Mouse (Mus musculus) heart, embryonic 16.5 days (tissue): ENCODE data around the gene Myo18b. TPM values are rescaled to one million over a fixed set of nuclear protein-coding genes. Genes with fewer than 3 reads are reported as not detected.

ENCODE experiments used
- ATAC-seq: fragments of 200-750 bp; cut with Nextera tagmentation; replicated peaks from 2 replicates; pipeline ENCODE4 v1.8.0; 2017; ENCODE audit warnings: moderate number of reproducible peaks; ENCODE audit not compliant: insufficient read depth, low FRiP score; ENCODE audit errors: extremely low read depth
- H3K27ac ChIP-seq: fragments of 300-500 bp; sonication (generic); 2 replicates; pipeline ENCODE4 v1.5.1; 2014; ENCODE audit warnings: mild to moderate bottlenecking, low read length, control low read depth, moderate library complexity
- H3K27me3 ChIP-seq: fragments of 300-500 bp; sonication (generic); 2 replicates; pipeline ENCODE4 v1.6.1; 2014; ENCODE audit warnings: low read length, mixed read lengths; ENCODE audit not compliant: control insufficient read depth, insufficient read depth
- H3K36me3 ChIP-seq: fragments of 300-500 bp; sonication (generic); 2 replicates; pipeline ENCODE4 v1.6.1; 2014; ENCODE audit not compliant: control insufficient read depth, insufficient read depth
- H3K4me1 ChIP-seq: fragments of 300-500 bp; sonication (generic); 2 replicates; pipeline ENCODE4 v1.6.1; 2014; ENCODE audit warnings: low read length, mixed read lengths; ENCODE audit not compliant: control insufficient read depth, insufficient read depth
- H3K4me2 ChIP-seq: fragments of 300-500 bp; sonication (generic); 2 replicates; pipeline ENCODE4 v1.6.1; 2014; ENCODE audit warnings: low read depth, mild to moderate bottlenecking, control low read depth, low read length
- H3K4me3 ChIP-seq: fragments of 300-500 bp; sonication (generic); 2 replicates; pipeline ENCODE4 v1.5.1; 2014; ENCODE audit warnings: mild to moderate bottlenecking, control low read depth, low read length
- H3K9ac ChIP-seq: fragments of 300-500 bp; sonication (generic); 2 replicates; pipeline ENCODE4 v1.6.1; 2014; ENCODE audit warnings: low read length, control low read depth
- H3K9me3 ChIP-seq: fragments of 300-500 bp; sonication (generic); replicated peaks from 2 replicates; pipeline ENCODE4 v1.6.1; 2016; ENCODE audit warnings: low read length; ENCODE audit not compliant: control insufficient read depth
- WGBS: fragments of 180-500 bp; shearing (Covaris S2); extraction: QIAGEN DNeasy Blood & Tissue Kit; methylation state at CpG from one replicate; pipeline ENCODE4 v1.1.7; 2014; 5-methylcytosine and 5-hydroxymethylcytosine counted together
- polyA plus RNA-seq: library from polyadenylated mRNA; unstranded; fragments of >200 nt; fragmentation: Nextera tagmentation; extraction: Ambion mirVana; gene quantifications from 2 replicates; pipeline ENCODE4 v1.2.1, GENCODE M21; 2015

The Myo18b gene
- polyA plus RNA-seq, 1 experiment from 2014 or later, result 24.9 TPM

GRCm38 (mm10) chr5:112864719-112865367 is 31.3 kb downstream of the Myo18b start:
- Histone ChIP-seq H3K4me3 (no peak overlapping the region), H3K9me3 (no peaks in the 10 kb centered on the region), H3K9ac (no peak overlapping the region), H3K36me3 (peaks cover 4% of the 10 kb centered on the region; the same call in 1 of the 2 replicates), H3K4me2 (no peak overlapping the region), H3K27me3 (no peaks in the 10 kb centered on the region), H3K4me1 (no peaks in the 10 kb centered on the region), H3K27ac (no peak overlapping the region)
- 51% methylated on average over 4 of the region's 4 CpGs for WGBS
- ATAC-seq, result no peak

DNA sequence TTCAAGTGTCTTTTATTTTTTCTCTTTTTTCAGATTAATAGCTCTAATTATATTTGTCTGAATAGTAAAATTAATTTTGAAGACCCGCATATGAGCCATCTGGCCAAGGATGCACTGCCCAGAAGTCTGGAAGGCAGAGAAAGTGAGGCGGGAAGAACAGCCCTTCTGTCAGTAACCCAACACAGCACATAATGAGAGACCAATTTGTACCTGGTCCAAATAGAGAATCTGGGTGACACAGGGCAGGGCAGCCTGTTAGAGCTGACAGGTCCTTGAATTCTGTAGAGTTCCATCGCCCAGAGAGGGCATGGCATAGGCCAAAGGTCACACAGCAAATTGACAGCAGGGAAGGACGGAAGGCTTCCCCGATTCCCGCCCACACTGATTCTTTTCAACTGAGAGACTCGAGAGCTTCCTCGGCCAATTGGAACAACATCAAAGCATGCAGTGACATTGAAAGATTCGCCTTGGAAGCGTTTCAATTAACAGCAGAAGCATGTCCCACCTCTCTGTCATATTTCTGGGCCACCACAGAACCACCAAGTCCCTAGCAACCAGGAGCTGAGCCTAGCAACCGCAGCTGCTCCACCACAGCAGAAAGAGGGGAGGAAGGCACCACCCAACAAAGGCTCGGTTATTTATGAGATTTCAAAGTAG is 36.7 kb downstream of the Myo18b start:
- ATAC-seq, result no peak
- WGBS, result 58% methylated on average over 12 of the region's 12 CpGs

DNA sequence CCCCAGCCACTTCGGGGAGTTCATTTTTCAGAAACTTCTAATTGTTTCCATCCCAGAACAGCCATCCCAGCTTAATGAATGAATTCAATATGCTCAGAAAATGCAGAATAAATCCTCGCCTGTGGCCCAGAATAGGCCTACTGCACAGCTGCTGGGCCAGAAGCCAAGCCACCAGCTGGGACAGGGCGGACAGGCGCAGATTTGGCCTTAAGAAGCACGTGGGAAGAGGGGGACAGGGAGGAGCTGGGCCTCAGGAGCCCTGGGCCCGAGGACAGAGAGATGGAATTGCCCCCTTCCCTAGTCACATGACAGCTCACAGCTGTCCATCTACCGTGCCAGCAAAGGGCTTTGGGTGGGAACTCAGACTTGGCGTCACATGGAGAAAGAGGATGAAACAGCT is 43.0 kb downstream of the Myo18b start:
- peak; percentile 85 for ATAC-seq
- 23% methylated on average over 8 of the region's 8 CpGs for WGBS
- H3K4me3 ChIP-seq, result no peak overlapping the region
- no peaks in the 10 kb centered on the region for H3K9me3 ChIP-seq
- H3K4me2 ChIP-seq, result no peak overlapping the region
- peaks cover 27% of the 10 kb centered on the region for H3K4me1 ChIP-seq
- no peaks in the 10 kb centered on the region for H3K27me3 ChIP-seq
- peak overlapping the region; percentile 37; the same call in 1 of the 2 replicates for H3K27ac ChIP-seq
- H3K36me3 ChIP-seq, result no peaks in the 10 kb centered on the region
- no peak overlapping the region for H3K9ac ChIP-seq

More for the DNA sequence above, 36.7 kb downstream of the Myo18b start:
- no peaks in the 10 kb centered on the region for H3K27me3 ChIP-seq
- no peak overlapping the region for H3K4me2 ChIP-seq
- no peak overlapping the region for H3K9ac ChIP-seq
- 0 out of 2 replicates have a peak, but pooled peaks cover 2% of the 10 kb centered on the region for H3K36me3 ChIP-seq
- no peak overlapping the region for H3K27ac ChIP-seq
- no peak overlapping the region for H3K4me3 ChIP-seq
- no peaks in the 10 kb centered on the region for H3K9me3 ChIP-seq
- H3K4me1 ChIP-seq, result no peaks in the 10 kb centered on the region

DNA sequence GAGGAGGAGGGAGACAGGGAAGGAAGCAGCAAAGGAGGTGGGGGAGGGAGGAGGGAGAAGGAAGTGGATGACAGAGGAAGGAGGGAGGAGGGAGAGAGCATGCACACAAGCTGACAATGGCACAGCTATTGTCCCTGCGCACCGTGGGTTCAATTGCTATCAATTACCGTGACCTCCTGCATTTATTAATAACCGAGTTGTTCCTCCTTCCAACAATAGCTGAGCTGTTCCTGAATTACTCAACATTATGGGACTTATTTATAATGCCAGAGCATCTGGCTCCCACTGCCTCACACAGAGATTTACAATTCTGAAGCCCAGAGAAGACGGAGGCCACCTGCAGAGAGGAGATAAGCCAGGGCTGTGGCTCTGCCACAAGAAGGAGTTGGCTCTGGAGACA is 44.8 kb downstream of the Myo18b start:
- no peak overlapping the region for H3K9ac ChIP-seq
- 36% methylated on average over 5 of the region's 5 CpGs for WGBS
- no peaks in the 10 kb centered on the region for H3K9me3 ChIP-seq
- no peaks in the 10 kb centered on the region for H3K27me3 ChIP-seq
- H3K36me3 ChIP-seq, result no peaks in the 10 kb centered on the region
- H3K4me2 ChIP-seq, result no peak overlapping the region
- no peak overlapping the region for H3K27ac ChIP-seq
- H3K4me1 ChIP-seq, result peaks cover 27% of the 10 kb centered on the region
- H3K4me3 ChIP-seq, result no peak overlapping the region
- ATAC-seq, result no peak

- Histone ChIP-seq H3K36me3 (peaks cover 13% of the 10 kb centered on the region), H3K27me3 (no peaks in the 10 kb centered on the region), H3K9me3 (no peaks in the 10 kb centered on the region), H3K4me1 (peaks cover 26% of the 10 kb centered on the region), H3K4me3 (no peak overlapping the region), H3K4me2 (no peak overlapping the region), H3K9ac (no peak overlapping the region), H3K27ac (no peak overlapping the region)
- WGBS, result 21% methylated on average over 16 of the region's 16 CpGs
- no peak for ATAC-seq
These were observed 47.4 kb downstream of the Myo18b start for GRCm38 (mm10) chr5:112848586-112849280.

GRCm38 (mm10) chr5:112847985-112848542 is 48.1 kb downstream of the Myo18b start:
- 37% methylated on average over 25 of the region's 25 CpGs for WGBS
- Histone ChIP-seq H3K9me3 (no peaks in the 10 kb centered on the region), H3K27ac (no peak overlapping the region), H3K4me1 (peaks cover 19% of the 10 kb centered on the region), H3K4me3 (no peak overlapping the region), H3K27me3 (no peaks in the 10 kb centered on the region), H3K9ac (no peak overlapping the region), H3K36me3 (peaks cover 13% of the 10 kb centered on the region), H3K4me2 (no peak overlapping the region)
- ATAC-seq, result no peak

- Histone ChIP-seq H3K4me1 (peaks cover 2% of the 10 kb centered on the region; the same call in 1 of the 2 replicates), H3K36me3 (peaks cover 25% of the 10 kb centered on the region), H3K27ac (no peak overlapping the region), H3K9me3 (no peaks in the 10 kb centered on the region), H3K4me2 (no peak overlapping the region), H3K4me3 (no peak overlapping the region), H3K27me3 (no peaks in the 10 kb centered on the region), H3K9ac (no peak overlapping the region)
- 84% methylated on average over 11 of the region's 11 CpGs for WGBS
- ATAC-seq, result no peak
These were observed 50.0 kb downstream of the Myo18b start for GRCm38 (mm10) chr5:112846146-112846545.

DNA sequence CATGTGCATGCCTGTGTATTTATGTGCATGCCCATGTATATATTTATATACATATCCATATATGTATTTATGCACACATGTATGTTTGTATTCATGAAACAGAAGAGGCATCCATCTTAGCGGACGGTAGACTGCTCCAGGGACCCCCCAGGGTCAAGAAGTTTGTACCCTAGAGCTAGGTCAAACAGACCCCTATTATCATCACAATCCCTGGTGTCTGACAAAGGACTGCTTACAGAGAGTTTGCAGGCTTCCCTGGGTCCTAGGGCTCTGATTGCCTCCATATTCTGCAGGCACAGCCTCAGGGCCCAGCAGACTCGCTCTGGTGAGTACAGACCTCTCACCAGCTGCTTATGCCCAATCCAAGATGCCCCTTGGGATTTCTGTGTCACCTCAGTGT is 51.7 kb downstream of the Myo18b start:
- Histone ChIP-seq H3K27me3 (no peaks in the 10 kb centered on the region), H3K27ac (no peak overlapping the region), H3K36me3 (peaks cover 25% of the 10 kb centered on the region), H3K4me1 (no peaks in the 10 kb centered on the region), H3K9ac (no peak overlapping the region), H3K4me3 (no peak overlapping the region), H3K4me2 (no peak overlapping the region), H3K9me3 (no peaks in the 10 kb centered on the region)
- no peak for ATAC-seq
- 75% methylated on average over 3 of the region's 3 CpGs for WGBS
